Mouse (Mus musculus): ENCODE measurements around the gene Zfp536.

Zfp536 gene

DNA sequence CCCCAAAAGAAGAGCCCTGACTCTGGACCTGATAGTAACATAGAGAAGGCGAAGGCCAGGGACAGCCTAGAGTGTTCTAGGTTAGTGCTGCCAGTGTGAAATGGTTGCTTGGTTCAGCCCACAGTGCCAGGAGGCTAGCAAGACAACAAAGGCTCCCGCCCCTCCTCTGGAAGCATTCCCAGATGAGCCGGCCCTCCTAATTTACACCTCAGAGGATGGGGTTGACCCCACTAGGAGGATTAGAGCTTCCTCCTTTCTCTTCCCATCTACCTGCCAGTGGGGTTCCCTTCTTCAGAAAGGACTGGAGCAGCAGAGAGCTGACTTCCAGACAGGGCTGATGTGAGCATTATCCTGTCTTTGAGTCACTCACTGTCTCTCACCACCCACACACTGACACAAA, 219.8 kb downstream of the Zfp536 start:
- no peak for DNase-seq (ENCODE audit: low spot score)

DNA sequence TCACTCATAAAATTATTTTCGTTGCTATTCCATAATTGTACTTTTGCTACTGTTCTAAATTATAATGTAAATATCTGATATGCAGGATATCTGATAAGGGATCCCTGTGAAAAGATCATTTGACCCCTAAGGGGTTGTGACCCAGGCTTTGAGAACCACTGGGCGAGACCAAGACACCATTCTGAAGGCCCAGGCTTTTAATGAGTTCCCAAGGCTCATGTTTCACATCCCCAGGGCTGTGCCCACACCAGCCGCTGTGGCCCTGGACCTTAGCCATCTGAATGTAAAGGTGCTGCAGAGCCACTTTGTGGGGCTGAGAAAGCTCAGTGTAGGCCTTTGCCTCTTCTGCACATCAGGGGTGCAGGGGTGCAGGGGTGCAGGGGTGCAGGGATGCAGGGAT, 221.1 kb downstream of the Zfp536 start:
- DNase-seq (ENCODE audit: low spot score), result no peak

DNA sequence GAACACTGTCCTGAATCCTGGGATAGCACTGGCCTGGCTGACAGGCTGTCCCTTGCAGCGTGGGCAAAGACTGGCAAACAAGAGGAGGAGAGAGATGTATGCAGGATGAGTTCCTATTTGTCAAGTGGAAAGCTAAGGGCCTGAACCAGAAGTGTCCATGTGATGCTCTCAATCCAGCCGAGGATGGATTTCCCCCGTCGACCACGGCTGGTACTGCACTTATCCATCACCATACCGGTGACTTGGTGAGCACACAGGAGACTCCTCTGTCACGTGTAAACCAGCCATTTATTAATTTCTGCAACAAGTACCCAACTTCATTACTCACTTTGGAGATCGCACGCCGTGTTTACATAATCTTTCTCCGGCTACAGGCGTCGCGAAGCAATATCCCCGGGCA, 224.6 kb downstream of the Zfp536 start:
- DNase-seq (ENCODE audit: low spot score), result no peak

DNA sequence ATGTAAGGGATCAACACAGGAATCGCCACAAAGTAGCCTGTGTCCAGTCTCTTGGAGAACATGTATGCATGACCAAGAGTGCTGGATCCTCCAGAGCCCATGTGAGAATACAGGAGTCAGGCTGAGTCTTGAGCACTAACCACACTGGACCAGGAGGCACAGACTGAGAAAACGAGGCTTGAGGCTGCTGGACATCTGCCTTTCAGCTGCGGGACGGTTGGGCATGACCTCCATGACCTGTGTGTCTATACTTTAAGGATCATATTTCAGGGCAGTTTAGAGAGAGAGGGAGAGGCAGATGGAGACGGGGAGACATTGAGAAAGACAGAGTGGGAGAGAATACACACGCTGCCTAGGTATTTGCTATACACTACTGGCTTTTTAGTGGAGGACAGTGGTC, 229.4 kb downstream of the Zfp536 start:
- DNase-seq (ENCODE audit: low spot score), result no peak

DNA sequence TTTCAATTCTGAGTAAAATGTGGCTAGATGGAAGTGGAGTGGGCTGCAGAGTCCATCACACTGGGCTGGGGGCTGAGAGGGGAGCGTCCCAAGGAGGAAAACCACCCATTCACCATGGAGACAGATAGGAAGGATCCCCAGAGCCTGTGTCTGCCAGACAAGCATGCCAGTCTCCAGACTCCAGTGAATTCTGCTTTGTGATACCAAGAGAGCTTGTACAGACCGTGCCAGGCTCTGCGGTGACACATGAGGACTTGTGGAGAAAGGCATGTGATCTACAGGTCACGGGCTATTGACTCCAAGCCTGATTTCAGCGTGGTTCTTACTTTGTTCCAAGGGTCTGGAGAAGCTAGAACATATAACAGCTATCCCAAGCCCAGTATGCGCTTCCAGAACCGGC, 230.5 kb downstream of the Zfp536 start:
- DNase-seq (ENCODE audit: low spot score), result no peak

DNA sequence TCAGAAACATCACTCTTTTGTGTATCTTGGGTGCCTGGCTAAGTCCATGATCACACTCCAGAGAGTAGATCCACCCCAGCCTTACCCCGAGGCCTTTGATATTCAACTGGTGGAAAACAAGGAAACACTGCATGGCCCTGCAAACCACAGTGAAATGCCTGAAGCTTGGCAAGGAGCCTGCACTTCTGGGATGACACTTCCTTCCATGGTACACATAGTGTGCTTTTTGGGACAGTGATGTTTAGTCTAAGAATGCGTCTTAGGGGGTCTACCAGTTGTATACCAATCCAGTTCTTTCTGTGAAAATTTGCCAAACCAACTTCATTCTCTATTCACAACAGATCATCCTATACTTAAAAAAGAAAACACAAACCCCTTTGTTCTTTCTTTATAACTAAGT, 242.3 kb downstream of the Zfp536 start:
- no peak for DNase-seq (ENCODE audit: low spot score)

DNA sequence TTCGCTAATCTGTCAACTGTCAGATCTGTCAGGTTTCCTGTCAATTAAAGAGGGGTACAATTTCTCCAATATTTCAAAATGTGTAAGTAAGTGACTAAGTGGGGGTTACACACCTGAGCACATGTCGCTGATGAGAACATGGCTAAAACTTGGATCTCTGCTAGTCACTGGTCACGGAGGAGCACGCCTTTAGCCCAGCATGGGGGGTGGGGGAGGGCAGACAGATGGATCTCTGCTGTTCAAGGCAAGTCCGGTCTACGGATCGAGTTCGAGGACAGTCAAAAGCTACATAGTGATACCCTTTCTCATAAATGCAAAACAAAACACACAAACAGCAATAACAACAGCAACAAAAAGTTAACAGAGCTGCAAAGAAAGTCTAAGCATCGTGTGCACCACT, 245.1 kb downstream of the Zfp536 start:
- no peak for DNase-seq (ENCODE audit: low spot score)

DNA sequence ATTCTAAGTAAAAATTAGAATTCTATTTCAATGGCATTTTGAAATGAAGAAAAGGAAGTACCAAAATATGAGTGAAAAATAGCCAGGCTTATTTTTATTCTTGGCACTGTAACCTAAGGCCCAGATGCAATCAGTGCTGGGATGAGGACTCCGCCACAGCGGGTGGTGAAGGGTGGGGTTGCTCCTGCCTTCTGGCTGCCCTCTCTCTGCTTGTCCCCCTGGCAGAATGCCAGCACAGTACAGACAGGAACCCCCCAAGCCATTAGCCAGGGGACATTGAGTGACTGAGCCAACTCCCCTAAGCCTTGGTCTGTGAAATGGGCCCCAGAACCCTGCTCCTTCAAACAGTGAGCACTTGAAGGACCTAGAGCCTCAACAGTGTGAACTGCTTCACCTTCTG, 245.6 kb downstream of the Zfp536 start:
- DNase-seq (ENCODE audit: low spot score), result no peak

DNA sequence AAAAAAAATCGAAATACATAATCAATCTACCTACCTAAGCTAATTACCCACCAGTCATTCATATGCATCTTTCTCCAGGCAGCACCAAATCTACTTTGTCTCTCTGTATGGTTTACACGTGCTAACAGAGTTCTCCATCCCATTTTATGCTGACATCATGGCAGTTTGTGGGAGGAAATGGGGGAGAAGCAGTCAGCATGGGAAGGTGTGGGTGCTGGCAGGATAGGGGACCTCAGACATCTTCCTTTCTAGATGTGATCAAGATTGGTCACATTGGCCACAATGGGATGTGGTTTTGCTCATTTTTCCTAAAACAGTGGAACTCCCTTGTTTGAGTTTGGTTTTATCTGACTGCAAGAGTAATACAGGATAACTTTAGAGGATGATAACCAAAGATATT, 252.0 kb downstream of the Zfp536 start:
- DNase-seq (ENCODE audit: low spot score), result no peak

DNA sequence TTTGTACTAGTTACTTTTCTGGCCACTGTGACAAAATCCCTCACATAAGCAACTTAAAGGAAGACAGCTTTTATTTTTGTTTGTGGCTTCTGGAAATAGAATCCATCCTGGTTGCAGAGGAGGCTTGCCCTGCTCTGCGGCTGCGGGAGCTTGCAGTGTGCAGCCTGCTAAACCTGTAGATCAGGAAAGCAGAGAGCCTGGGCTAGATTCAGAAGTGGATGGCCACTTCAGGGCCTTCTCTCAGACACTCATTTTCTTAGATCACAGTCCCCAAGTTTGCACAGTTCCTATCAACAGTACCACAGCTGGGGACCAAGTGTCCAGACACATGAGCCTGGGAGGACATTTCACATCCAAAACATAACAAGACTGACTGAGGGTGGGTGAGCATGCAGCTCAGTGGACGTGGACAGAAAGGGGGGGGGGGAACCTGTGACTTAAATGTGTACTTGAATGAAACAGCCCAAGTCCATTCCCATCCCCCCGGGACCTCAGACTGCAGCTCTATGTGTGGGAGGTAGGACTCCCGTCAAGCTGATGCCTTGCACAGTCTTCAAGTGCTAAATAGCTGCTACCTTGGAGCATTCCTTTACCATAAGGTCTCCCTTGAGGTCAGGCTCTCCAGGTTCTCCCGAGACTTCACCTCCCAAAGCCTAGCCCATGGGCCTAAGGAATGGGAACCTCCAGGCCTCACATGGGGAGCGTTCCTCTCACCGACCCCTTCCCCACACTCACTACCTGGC, 262.3 kb downstream of the Zfp536 start:
- no peak for DNase-seq (ENCODE audit: low spot score)

DNA sequence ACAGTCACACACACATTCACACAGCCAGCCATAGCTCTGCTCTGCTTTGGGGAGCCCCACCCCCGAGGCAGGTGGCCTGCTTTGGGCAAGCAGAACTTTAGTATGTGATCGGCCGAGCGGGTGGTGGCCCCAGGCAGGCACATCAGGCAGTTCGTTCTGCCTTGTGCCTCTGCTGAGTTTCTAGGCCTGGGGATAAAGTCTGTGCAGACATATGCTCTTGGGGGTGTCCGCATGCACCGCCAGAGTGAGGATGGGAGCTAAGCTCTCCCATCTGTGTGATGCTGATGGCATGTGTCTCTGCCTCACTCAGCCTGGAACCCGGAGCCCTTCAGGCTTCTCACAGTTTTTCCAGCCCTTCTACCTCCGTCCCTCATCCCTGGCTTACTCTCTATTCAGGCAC, 263.7 kb downstream of the Zfp536 start:
- DNase-seq (ENCODE audit: low spot score), result no peak

DNA sequence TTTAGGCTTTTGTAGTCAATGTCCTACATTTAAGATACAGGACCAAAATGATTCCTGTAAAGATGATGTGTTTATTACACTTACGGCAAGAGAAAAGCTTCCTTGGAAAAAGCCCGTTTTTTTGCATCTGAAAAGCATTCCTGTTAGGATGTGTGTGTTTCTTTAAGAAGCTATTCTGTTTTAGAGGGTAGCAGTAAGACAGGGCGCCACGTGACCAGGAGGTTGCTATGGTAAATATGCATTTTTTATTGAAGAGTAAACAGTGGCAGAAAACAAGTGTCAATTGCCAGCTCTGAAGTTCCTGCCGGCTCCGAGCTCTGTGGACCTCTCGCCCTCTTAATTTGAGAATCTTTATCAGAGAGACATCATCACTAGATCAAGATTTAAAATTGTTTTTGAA, 267.9 kb downstream of the Zfp536 start:
- DNase-seq (ENCODE audit: low spot score), result no peak

DNA sequence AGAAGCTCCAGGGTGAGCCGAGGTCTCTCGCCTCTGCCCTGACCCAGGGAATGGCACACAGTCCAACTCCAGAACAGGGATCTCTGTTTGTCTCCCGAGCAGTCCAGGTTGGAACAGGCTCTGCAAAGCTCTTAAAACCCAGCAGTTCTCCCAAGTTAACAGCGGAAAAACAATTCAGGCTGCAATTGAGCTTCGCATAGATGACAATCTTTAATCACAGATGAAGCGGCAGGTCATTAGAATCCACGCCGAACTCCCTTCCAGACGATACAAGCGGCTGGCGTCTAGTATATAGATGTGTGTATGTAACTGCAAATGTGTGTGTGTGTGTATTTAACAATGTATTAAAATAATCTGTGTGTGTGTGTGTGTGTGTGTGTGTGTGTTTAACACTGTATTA, 268.3 kb downstream of the Zfp536 start:
- DNase-seq (ENCODE audit: low spot score), result no peak

DNA sequence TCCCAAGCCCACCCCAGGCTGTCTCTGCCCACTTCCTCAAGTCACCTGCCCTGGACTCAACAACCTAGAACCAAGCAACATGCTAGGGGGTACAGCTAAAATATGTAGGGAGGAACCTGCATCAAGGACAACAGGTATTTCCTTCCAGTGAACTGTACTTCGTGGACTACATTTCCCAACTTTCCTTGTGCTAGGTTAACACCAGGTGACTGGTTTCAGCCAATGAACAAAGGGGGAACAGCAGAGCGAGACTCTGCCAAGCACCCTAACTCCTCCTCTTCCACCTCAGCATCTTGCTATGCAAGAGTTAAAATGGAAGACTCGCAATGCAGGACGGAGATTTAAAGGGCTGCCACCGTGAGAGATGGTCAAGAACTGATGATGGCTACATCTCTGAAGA, 274.6 kb downstream of the Zfp536 start:
- DNase-seq (ENCODE audit: low spot score), result no peak

DNA sequence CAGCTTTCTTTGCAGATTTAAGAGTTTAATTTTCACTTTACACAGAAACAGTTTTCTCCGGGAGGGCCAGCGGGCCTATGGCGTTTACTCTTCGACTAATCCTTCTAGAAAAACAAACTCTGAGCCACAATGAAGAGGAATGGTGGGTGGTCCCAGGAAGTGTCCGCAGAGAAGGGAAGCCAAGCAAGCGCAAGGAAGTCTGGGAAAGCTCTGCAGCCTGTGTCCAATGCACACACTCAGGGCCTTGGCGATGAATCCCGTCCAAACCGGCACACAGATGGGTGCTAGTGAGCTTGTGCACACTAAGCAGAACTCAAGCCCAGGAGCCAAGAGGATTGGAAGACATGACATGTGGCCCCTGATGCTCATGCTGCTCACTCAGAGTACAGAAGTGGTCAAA, 276.9 kb downstream of the Zfp536 start:
- no peak for DNase-seq (ENCODE audit: low spot score)

DNA sequence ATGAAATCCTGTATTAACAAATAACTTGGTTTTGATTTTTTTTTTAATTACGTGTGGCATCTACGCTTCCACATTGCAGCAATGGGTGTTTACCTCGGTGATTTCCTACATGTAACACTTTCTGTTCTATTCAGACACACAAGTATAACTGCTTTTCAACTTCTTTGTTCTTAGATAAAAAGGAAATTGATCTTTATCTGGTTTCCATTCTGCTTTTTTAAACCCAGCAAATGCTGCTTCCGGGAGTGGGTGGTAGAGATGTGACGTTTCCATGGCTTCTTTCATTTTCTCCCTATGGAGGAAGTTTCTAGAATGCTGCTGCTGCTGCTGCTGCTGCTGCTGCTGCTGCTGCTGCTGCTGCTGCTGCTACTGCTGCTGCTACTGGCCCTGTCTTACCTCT, 283.1 kb downstream of the Zfp536 start:
- no peak for DNase-seq (ENCODE audit: low spot score)

DNA sequence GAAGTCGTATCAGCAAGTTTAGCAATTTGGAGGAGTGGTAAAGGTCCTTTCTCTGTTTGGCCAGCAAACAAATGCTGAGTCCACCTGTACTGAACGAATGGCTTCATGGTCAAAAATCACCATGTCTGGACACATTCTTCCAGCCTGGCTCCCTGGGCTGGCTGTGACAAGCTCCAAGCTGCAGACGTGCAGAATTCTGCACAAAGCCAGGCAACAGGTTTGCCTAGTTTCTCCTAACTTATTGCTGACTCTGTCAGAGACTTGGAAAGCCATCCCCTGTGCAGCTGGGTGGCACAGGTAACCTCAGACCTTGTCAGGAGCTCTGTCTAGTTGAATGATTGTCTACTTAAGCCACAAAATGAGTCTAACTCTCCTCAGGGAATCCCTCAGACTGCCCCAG, 288.5 kb downstream of the Zfp536 start:
- peak; percentile 29 for DNase-seq (ENCODE audit: low spot score)

DNA sequence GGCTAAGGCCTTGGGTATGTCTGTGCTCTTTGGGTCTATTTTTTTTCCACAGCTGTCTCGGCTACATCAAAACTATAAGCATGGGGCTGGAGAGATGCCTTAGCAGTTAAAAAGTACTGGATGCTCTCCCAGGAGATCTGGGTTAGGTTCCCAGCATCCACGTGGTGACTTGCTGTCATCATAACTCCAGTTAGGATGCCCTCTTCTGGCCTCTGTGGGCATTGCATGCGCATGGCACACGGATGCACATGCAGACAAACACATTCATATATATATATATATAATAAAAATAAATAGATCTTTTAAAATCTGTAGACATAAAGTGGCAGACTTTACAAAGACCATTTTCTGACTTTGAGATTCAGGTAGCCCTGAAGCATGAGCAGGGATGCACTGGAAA, 290.9 kb downstream of the Zfp536 start:
- no peak for DNase-seq (ENCODE audit: low spot score)

DNA sequence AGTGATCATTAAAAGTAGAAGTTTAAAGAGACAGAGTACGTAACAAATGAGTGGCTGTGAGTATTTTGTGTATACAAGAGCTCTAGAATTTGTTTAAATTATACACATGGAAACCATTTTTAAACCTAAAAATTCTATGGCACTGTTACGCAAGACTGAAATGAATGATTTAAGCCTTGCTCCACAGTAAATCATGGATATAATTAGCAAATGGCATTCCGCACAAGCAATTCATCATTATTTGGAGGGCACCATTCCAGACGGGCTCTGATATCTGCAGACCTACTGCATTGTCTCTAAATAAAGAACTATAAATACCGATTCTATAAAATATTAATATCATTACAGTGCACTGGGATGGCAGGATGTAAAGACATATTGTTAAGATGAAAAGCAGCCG, 292.3 kb downstream of the Zfp536 start:
- DNase-seq (ENCODE audit: low spot score), result no peak

DNA sequence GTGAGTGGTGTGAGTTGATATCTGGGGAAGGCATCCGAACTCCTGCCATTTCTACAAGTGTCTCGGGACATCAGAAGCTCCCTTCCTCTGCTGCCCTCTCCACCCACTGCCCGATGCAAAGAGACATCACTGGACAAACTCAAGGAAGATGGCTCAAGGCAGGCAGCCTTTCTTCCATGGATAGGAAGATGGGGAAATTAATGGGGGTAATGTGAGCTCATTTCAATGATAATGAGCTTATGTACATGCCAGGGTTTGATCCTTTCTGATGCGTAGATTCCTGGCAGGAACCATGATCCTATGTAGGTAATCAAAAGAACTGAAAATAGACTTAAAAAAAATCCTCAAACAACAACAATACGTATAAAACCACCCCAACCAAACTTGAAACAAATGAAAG, 296.1 kb downstream of the Zfp536 start:
- no peak for DNase-seq (ENCODE audit: low spot score)

DNA sequence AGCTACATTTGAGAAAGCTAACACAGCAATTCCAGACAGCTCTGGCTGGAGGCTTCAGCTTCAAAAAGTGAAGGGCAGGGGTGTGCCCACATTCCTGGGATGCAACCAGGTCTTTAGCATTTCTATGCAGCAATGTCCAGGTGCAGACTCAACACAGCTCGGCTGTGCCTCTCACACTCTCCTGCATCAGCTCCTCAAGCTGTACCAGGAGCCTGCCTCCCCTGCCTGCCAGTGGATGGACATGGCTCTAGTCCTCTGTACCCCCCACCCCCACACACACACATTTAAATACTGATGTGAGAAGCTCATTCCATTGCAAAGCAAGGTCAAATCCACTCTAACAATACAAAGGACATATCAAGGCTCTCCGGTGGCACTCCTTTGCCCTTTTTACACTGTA, 298.0 kb downstream of the Zfp536 start:
- DNase-seq (ENCODE audit: low spot score), result no peak

DNA sequence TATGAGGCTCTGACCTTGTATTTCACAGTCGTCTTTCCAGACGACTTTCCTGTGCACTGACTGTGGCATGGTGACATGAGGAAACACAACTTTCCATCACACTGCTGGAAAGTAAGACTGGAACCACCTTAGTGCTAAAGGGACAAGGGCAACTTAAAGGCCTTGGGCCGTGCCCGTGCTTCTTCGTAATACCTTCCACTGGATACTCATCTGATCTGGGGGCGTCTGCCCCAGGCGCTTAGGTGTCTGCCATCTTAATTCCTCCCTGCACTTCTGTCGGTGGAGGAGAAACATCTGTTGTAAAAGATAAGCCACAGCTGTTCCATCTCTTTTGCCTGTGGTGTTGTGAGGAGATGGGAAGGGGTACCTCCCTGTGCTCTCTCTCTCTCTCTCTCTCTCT, 299.2 kb downstream of the Zfp536 start:
- DNase-seq (ENCODE audit: low spot score), result no peak

DNA sequence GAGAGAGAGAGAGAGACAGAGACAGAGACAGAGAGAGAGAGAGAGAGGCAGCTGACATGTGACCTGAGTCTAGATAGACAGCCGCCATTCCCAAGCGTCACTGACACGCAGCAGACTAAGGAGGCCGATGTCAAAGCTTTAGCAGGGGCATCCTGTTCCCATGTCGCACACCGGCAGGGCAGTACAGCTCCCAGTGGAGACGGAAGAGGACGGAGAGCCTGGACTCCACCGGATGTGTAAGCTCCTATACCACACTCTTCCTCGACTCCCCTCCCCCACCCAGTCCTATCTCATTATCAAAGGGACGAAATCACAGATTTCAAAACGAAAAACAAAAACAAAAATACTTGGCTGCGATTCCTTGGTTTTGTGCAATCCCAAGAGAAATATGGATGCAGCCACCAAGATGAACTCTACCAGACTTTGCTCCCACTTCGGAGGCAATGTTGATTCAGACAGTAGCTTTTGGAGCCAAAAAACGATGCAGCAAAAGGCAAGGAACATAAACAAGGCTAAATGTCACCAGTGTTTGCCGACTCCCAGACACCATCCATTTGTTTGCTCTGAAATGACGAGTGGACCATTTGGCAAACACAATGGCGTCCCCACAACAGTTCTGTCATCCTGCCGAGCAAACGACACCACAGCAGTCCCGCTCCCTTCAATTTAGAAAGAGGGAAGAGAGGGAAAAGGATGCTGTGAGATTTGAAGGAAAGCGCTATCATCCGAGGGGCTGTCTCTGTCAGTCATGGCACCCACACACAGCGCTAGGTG, 299.9 kb downstream of the Zfp536 start:
- no peak for DNase-seq (ENCODE audit: low spot score)

DNA sequence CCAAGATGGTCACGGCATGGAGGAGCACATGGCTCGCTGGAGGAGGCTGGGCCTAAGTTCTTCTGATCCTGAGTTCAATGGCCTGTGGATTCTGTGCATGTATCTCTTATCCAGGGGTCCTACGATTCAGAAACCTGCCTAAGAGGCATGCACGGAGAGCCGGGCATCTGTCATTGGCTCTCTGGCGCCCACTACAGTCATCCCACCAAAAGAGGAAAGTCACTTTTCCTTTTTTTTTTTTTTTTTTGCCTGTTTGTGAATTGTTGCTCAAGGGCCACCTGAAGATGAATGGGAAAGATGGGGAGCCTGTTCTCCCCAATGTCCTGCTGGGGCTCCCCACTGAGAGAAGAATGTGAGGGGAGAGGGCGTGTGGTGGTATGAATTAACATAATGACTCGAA, 301.7 kb downstream of the Zfp536 start:
- no peak for DNase-seq (ENCODE audit: low spot score)
